Mouse (Mus musculus) testis, adult 10 weeks (tissue): Measurements from ENCODE around the gene St5. TPM values are rescaled to one million over a fixed set of nuclear protein-coding genes. Genes with fewer than 3 reads are reported as not detected.

Experiments used
- polyA plus RNA-seq: library from polyadenylated mRNA; stranded (reverse); fragments of 350-450 nt; fragmentation: Illumina TruSeq; extraction: RNeasy Lipid Tissue Mini Kit (QIAGEN cat#74804); gene quantifications from one replicate; pipeline ENCODE4 v1.2.3, GENCODE M21; 2014; ENCODE audit warnings: low read depth, low replicate concordance

Gene St5
- polyA plus RNA-seq, result 23.1 TPM

DNA sequence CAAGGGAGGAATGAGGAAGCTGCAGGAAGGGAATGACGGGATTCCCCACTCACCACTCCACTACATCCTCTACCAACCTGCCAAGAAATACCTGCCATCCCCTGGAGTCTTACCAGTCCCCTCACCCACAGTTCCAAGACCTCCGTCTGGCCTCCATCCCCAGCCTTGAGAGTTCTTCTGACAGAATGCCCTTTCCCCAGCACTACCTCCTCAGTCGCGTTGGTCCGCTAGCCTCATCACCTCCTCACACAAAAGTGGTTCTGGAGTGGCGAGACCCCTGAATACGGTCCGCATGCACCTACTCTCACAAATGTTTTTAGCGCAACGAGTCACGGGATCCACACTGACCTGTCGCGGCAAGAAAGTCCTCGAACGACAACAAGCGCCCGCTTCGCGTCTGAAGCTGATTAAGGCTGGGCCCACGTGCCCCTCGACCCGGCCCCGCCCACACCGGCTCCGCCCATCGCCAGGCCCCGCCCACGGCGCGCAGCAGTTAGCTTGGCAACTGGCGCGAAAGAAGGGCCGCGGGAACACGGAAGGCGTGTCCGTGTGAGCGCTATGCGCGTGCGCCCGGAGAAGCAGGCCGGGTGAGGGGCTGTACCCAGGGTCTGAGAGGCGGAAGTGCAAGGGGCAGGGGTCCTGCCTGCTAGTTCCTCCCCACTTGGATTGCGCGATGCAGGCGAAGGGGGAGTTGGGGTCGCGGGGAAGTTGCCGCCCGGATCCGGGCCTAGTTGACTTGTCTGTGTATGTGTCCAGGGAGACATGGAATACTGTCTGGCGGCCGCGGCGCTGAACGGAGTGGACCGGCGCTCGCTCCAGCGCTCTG lies at the start of gene St5, which contains the start of gene Akip1:
TSS of gene St5 (minus strand) at position 416 of the 826 bp plus-strand sequence.
TSS of gene Akip1 (plus strand) at position 501 of the 826 bp plus-strand sequence.

DNA sequence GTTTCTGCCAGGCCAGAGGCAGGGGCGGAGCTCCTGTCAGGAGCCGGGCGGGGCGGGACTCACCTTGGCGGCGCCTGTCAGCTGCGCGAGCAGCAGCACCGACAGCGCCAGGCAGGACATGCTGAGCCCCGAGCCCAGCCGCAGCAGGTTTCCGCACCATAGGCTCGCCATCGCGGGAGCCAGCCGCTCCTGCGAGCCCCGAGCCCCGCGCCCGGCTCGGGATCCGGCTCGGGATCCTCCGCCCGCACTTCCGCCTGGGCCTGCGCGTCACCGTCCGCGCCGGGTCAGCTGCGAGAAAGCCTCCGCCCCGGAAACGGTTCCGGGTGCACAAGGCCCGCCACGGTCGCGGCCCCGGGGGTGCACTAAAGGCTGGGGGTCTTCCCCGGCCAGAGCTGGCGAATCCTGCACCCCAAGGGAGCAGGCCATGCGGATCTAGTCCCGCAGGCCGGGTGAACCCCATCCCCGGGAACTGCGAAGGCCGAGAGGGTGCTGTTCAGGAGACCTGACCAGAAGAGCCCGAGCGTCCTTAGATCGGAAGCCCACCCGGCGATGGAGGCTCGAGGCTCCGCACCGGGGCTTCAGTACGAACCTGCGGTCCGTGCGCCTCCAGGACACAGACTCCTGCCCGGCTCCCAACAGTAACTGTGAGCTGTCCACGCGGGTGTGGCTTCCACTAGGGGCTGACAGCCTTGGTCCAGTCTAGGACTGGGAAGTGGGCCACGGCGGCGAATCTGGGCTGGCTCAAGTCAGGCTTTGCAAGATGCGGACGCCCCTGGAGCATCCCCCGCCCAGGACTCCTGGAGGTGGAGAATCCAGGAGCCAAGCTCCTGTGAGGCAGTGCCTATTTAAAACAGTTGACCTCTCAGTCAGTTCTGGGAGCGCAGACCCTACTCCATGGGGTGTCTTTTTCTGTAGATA lies 48.9 kb upstream of the St5 start, which contains the start of gene Tmem9b:
TSS of gene Tmem9b (minus strand) at position 868 of the 918 bp plus-strand sequence.

DNA sequence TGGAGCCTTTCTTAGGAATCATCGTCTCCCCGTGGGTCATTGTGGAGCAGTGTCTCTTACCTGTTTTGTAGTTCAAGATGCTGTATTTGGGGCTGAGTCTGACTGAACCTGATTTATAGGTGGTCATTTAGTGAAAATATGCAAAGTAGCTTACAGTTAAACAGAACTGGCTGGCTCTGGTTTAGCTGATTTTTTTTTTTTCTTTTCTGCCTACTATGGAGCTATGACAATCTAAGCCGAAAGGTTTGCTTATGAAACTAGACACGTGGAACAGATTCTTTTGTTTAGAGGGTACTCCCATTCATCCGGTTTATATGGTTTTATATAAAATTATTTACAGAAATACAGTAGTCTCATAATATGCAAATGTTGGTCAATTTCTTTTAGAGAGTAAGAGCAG lies 28.2 kb upstream of the St5 start, which contains the start of gene Ascl3:
TSS of gene Ascl3 (minus strand) at position 101 of the 400 bp plus-strand sequence.

DNA sequence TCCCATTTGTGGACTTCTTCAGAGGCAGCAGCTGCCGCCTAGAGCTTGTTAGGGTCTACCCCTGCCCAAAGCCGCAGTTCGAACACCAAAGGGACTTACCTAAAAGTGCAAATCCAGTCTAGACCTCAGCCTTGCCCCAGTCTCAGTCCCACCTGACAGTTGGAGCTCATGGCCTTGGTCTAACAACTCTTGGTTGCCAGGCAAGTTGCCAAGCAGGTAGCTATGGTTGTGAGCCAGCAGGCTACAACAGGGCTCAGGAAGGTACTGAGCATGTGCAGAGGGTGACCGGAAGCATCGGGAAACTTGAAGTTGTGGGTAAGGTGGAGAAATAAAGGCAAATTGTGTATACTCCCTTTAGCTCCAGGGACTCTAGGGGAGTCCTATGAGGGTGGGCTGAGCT lies 20.3 kb upstream of the St5 start, which contains the start of gene BC051019:
TSS of gene BC051019 (minus strand) at position 154 of the 400 bp plus-strand sequence.

DNA sequence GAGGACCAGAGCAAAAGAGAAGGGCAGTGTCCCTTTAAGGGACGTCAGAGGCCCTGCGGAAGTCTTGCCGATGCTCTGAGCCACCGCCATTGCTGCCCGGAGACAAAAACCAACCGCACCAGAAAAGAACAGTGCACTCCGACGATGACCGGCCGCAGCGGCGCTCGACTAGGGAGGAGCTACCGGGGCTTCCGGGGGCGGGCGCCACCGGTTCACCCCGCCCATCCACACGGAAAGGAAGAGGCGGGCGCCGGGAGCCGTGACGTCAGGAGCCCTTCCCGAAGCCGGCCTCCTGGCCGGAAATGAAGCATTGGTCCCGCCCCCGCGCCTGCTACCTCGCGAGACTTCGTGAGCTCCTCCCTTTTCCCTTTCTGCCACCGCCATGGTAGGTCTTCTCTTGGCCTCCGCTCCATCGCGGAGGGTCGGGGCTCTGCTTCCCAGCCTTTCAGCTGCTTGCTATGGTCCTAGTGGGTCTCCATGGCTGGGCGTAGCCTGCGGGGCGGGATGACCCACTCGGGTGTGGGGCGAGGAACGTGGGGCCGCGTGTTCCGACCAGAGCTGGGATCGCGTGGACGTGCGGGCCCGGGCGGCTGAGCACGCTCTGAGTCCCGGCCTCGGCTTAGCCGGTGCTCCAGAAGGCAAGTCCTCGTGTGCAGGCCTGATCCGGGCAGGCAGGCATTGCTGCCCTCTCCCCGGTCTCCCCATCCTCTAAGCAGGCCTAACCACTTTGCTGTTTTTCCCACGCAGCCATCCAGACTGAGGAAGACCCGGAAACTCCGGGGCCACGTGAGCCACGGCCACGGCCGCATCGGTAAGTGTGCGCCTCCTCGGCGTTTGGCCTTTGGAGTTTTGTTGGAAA lies 184.3 kb downstream of the St5 start, which contains the start of gene Rpl27a:
TSS of gene Rpl27a (plus strand) at position 310 of the 859 bp plus-strand sequence.

DNA sequence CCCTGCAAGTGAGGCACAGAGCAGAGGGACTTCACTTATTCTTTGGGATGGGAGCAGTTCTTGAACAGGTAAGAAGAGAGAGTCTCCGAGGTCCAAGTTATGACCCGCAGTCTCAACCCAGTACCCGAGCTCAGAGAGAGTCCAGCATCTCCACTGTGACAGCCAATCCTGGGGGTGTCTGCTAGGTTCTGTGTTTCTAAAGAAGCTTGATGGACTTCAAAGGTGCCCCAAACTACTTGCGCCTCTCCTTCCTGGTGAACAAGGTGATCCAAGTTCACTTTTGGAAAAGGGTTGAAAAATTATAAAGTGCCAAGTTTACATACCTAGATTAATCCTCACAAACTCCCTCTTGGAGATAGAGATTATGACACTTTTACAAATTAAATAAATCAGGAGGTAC lies 195.4 kb downstream of the St5 start, which contains the start of gene Trim66:
TSS of gene Trim66 (minus strand) at position 101 of the 400 bp plus-strand sequence.

Other genes starting within 250 kb of the St5 start
- gene Trim66, start 195.5 kb downstream of the St5 start, polyA plus RNA-seq, result 4.0 TPM
- 41.8 TPM for gene Rpl27a, start 184.5 kb downstream of the St5 start, polyA plus RNA-seq
- 33.1 TPM for gene Akip1, start 85 bp upstream of the St5 start, polyA plus RNA-seq
- gene BC051019, start 20.2 kb upstream of the St5 start, polyA plus RNA-seq, result not detected
- not detected for gene Ascl3, start 28.1 kb upstream of the St5 start, polyA plus RNA-seq
- 42.8 TPM for gene Tmem9b, start 49.3 kb upstream of the St5 start, polyA plus RNA-seq
- gene Nrip3, start 78.4 kb upstream of the St5 start, polyA plus RNA-seq, result 5.7 TPM
- gene Scube2, start 162.1 kb upstream of the St5 start, polyA plus RNA-seq, result 8.0 TPM